ENCODE assay signal across 10 mouse cellular contexts in genomic region chr16:45990901-45991676, GRCm38 (mm10). TPM values are rescaled to one million over a fixed set of nuclear protein-coding genes. Genes with fewer than 3 reads are reported as not detected.
DNase-seq lines count a peak whose midpoint lies in the region; ATAC-seq and TF ChIP-seq lines count a peak whose summit lies in the region.
"Had no signal": no experiment of that assay in that cellular context is flagged by ENCODE, and none has a peak within 500 bp of the region (broad histone marks: within the 10 kb centered on the region; RNA-seq: fewer than 3 reads in every experiment).

No protein-coding gene starts in this region.

- no peak overlapping the region for H3K27ac ChIP-seq in forebrain, postnatal 0 days (ENCODE audit: low read depth, low read length)
- no peak overlapping the region for H3K27ac ChIP-seq in forebrain, embryonic 11.5 days (ENCODE audit: low read depth, low read length)
- no peak overlapping the region for H3K27ac ChIP-seq in lung, embryonic 14.5 days (ENCODE audit: low read depth)

- H3K36me3 ChIP-seq in forebrain, postnatal 0 days (ENCODE audit: insufficient read depth): no peaks in the 10 kb centered on the region
- no peaks in the 10 kb centered on the region for H3K36me3 ChIP-seq in forebrain, embryonic 11.5 days (ENCODE audit: control insufficient read depth, insufficient read depth, low read length)
- H3K36me3 ChIP-seq in lung, embryonic 14.5 days (ENCODE audit: insufficient read depth): no peaks in the 10 kb centered on the region
- H3K36me3 ChIP-seq: G1E had no signal

- no peaks in the 10 kb centered on the region for H3K27me3 ChIP-seq in forebrain, postnatal 0 days (ENCODE audit: insufficient read depth, low read length)
- no peaks in the 10 kb centered on the region for H3K27me3 ChIP-seq in forebrain, embryonic 11.5 days (ENCODE audit: control insufficient read depth, insufficient read depth, low read length)
- no peaks in the 10 kb centered on the region for H3K27me3 ChIP-seq in lung, embryonic 14.5 days (ENCODE audit: insufficient read depth, low read length)

- TF ChIP-seq CTCF in forebrain, postnatal 0 days (IDR thresholded peaks at IDR 0.05; ENCODE audit: low read depth): peak; percentile 52
- peak; percentile 40 for TF ChIP-seq CTCF in lung, embryonic 14.5 days (IDR thresholded peaks at IDR 0.05; ENCODE audit: low read depth)

- ATAC-seq in forebrain, postnatal 0 days: no peak; the same call in 1 of the 2 replicates
- no peak for ATAC-seq in forebrain, embryonic 11.5 days (replicated peaks; ENCODE audit: low FRiP score)
- ATAC-seq in lung, embryonic 14.5 days (ENCODE audit: insufficient read depth): no peak
- ATAC-seq in common myeloid progenitor, adult 5-6 weeks (replicated peaks; ENCODE audit: low read depth, poor library complexity, severe bottlenecking): peak; percentile 45; the same call in 1 of the 2 replicates
- ATAC-seq in activated CD4-positive, CD25-positive, alpha-beta regulatory T cell, adult 4 months: no peak

- H3K4me3 ChIP-seq in forebrain, postnatal 0 days (ENCODE audit: low read depth, low read length): no peak overlapping the region
- no peak overlapping the region for H3K4me3 ChIP-seq in forebrain, embryonic 11.5 days (ENCODE audit: low read depth, low read length)
- no peak overlapping the region for H3K4me3 ChIP-seq in lung, embryonic 14.5 days (ENCODE audit: low read depth, low read length)

- no peak overlapping the region for H3K4me2 ChIP-seq in forebrain, postnatal 0 days (ENCODE audit: low read depth)
- H3K4me2 ChIP-seq in forebrain, embryonic 11.5 days (ENCODE audit: low read depth, low read length, severe bottlenecking): no peak overlapping the region
- H3K4me2 ChIP-seq in lung, embryonic 14.5 days: no peak overlapping the region

- no peak overlapping the region for H3K9ac ChIP-seq in forebrain, postnatal 0 days
- no peak overlapping the region for H3K9ac ChIP-seq in forebrain, embryonic 11.5 days (ENCODE audit: low read length)
- H3K9ac ChIP-seq in lung, embryonic 14.5 days: no peak overlapping the region

- H3K9me3 ChIP-seq in forebrain, postnatal 0 days (ENCODE audit: low read length): no peaks in the 10 kb centered on the region
- no peaks in the 10 kb centered on the region for H3K9me3 ChIP-seq in forebrain, embryonic 11.5 days (ENCODE audit: control insufficient read depth, low read length)
- H3K9me3 ChIP-seq in lung, embryonic 14.5 days (ENCODE audit: low read depth, low read length): no peaks in the 10 kb centered on the region

- 47% methylated on average over 10 of the region's 10 CpGs for WGBS in forebrain, postnatal 0 days
- WGBS in forebrain, embryonic 11.5 days: 50% methylated on average over 10 of the region's 10 CpGs
- WGBS in lung, embryonic 14.5 days: 46% methylated on average over 10 of the region's 10 CpGs

- H3K4me1 ChIP-seq in forebrain, postnatal 0 days (ENCODE audit: insufficient read depth): no peaks in the 10 kb centered on the region
- peaks cover 4% of the 10 kb centered on the region; the same call in 1 of the 2 replicates for H3K4me1 ChIP-seq in forebrain, embryonic 11.5 days (replicated peaks; ENCODE audit: control insufficient read depth, insufficient read depth, low read length)
- H3K4me1 ChIP-seq in lung, embryonic 14.5 days (ENCODE audit: insufficient read depth): no peaks in the 10 kb centered on the region

- DNase-seq in forebrain, postnatal 0 days: peak; percentile 48
- DNase-seq in forebrain, embryonic 11.5 days (ENCODE audit: low spot score): no peak
- DNase-seq in lung, embryonic 14.5 days: peak; percentile 47
- no peak for DNase-seq in lung, postnatal 14 days
- DNase-seq in retina, embryonic 14.5 days (ENCODE audit: low spot score): peak; percentile 55
- no peak for DNase-seq in layer of hippocampus, postnatal 25 days (ENCODE audit: extremely low spot score in 1 of 2, low spot score in 1 of 2)
- DNase-seq: heart, postnatal 4 days had no signal

RNA-seq across cellular contexts. Expression of gene Plcxd2, which starts 18.9 kb away (rescaled TPM):
- total RNA-seq in forebrain, postnatal 0 days (2014; rRNA removed): 33.2 and 43.4 TPM in 2 replicates
- polyA plus RNA-seq in forebrain, postnatal 0 days (2015; fragmentation: Nextera tagmentation; extraction: Ambion mirVana): 10.1 and 11.7 TPM in 2 replicates
- 6.2 and 8.1 TPM in 2 replicates for polyA plus RNA-seq in forebrain, embryonic 11.5 days (2014; fragmentation: Nextera tagmentation; extraction: Ambion mirVana)
- polyA plus RNA-seq in lung, embryonic 14.5 days (2014; fragmentation: Nextera tagmentation; extraction: Ambion mirVana): 0.78 TPM in 2 replicates
- 4.8 and 5.7 TPM in 2 replicates for total RNA-seq in common myeloid progenitor, adult 5-6 weeks (2017)
- 10 to 100 TPM; 16.1 to 18.0 TPM for total RNA-seq in layer of hippocampus, postnatal 25 days (2021)
- polyA plus RNA-seq in activated CD4-positive, CD25-positive, alpha-beta regulatory T cell, adult 4 months (2017; shearing (Covaris generic)): 1 to 10 TPM; 3.2 to 6.8 TPM
- polyA plus RNA-seq: G1E had no signal

RNA-seq across cellular contexts. Expression of gene Phldb2, which starts 37.7 kb away (rescaled TPM):
- 6.0 and 25.2 TPM in 2 replicates for total RNA-seq in forebrain, postnatal 0 days (2014; rRNA removed)
- polyA plus RNA-seq in forebrain, postnatal 0 days (2015; fragmentation: Nextera tagmentation; extraction: Ambion mirVana): 3.1 and 4.2 TPM in 2 replicates
- 29.0 and 31.5 TPM in 2 replicates for polyA plus RNA-seq in forebrain, embryonic 11.5 days (2014; fragmentation: Nextera tagmentation; extraction: Ambion mirVana)
- polyA plus RNA-seq in lung, embryonic 14.5 days (2014; fragmentation: Nextera tagmentation; extraction: Ambion mirVana): 47.3 and 48.0 TPM in 2 replicates
- 0.87 and 1.8 TPM in 2 replicates for total RNA-seq in common myeloid progenitor, adult 5-6 weeks (2017)
- total RNA-seq in layer of hippocampus, postnatal 25 days (2021): 1 to 10 TPM; 4.7 to 7.0 TPM
- polyA plus RNA-seq in activated CD4-positive, CD25-positive, alpha-beta regulatory T cell, adult 4 months (2017; shearing (Covaris generic)): not detected
- polyA plus RNA-seq: G1E had no signal

Comparison
In these comparisons a context has a peak if more than half of its experiments do, and no peak if none do; other contexts are left out.
1. DNase-seq: peak in forebrain, postnatal 0 days (single experiment), lung, embryonic 14.5 days (single experiment) and retina, embryonic 14.5 days (single experiment); none in forebrain, embryonic 11.5 days (single experiment), lung, postnatal 14 days (single experiment) and layer of hippocampus, postnatal 25 days (0 of 2).